Mouse (Mus musculus) heart, postnatal 0 days (tissue): ENCODE measurements around the gene Agap2.

Experiments used
- CTCF ChIP-seq: IDR thresholded peaks from 2 replicates; pipeline ENCODE4 v1.5.1; 2016; ENCODE audit warnings: antibody characterized with exemption, control low read depth, low read depth
- EP300 ChIP-seq: IDR thresholded peaks from 2 replicates; pipeline ENCODE4 v1.6.1; 2016; ENCODE audit warnings: antibody characterized with exemption, low read depth

DNA sequence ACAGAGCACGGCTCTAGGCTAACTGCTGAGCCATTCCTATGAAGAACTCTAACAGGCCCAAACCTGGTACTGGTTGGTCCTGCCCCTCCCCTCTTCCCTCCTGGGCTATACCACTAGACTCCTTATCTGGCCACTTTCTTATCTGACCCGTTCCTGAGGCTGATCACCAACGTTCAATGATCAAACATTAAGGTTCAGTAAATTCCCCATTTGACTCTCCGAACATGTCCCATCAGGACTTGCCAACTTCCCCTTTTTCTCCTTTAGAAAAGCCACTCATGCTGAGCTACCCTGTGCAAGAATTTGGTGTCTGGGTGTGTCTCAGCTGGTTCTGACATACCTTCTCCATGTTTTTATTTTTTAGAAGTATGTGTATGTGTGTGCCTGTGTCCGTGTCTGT is 51.5 kb downstream of the Agap2 start:
- no peak for TF ChIP-seq EP300
- TF ChIP-seq CTCF = no peak
